Mouse (Mus musculus) natural killer cell, adult 2 months (primary cell): Measurements from ENCODE around the gene Foxl1.

Experiments used
- DNase-seq, 2 experiments: peaks; one replicate each; pipeline ENCODE4 v3.0.0; 2022; ENCODE audit warnings: low spot score in 2 of 2

Foxl1 gene

GRCm38 (mm10) chr8:121127756-121128375 is at the start of gene Foxl1:
Gene Foxl1 (plus strand): TSS chr8:121127940.
- no peak for DNase-seq

- no peak for DNase-seq
Measured at GRCm38 (mm10) chr8:121078721-121079120, 49.0 kb upstream of the Foxl1 start.

GRCm38 (mm10) chr8:121079201-121079600 is 48.5 kb upstream of the Foxl1 start:
- DNase-seq, result no peak

- no peak for DNase-seq
Measured at GRCm38 (mm10) chr8:121079944-121080343, 47.8 kb upstream of the Foxl1 start.

- no peak for DNase-seq
Measured at GRCm38 (mm10) chr8:121080361-121081090, 47.2 kb upstream of the Foxl1 start.

GRCm38 (mm10) chr8:121081398-121081797 is 46.3 kb upstream of the Foxl1 start:
- DNase-seq, result no peak

- DNase-seq, result no peak
Measured at GRCm38 (mm10) chr8:121082218-121083092, 45.3 kb upstream of the Foxl1 start.

- no peak for DNase-seq
Measured at GRCm38 (mm10) chr8:121083093-121083935, 44.4 kb upstream of the Foxl1 start.

- DNase-seq, result no peak
Measured at GRCm38 (mm10) chr8:121083936-121084209, 43.9 kb upstream of the Foxl1 start.

- DNase-seq, result no peak
Measured at GRCm38 (mm10) chr8:121084210-121084951, 43.4 kb upstream of the Foxl1 start, which contains the start of gene Foxf1. Gene Foxf1 (plus strand): TSS chr8:121084386.

- DNase-seq, result no peak
Measured at GRCm38 (mm10) chr8:121085011-121085410, 42.7 kb upstream of the Foxl1 start.

- no peak for DNase-seq
Measured at GRCm38 (mm10) chr8:121085561-121085960, 42.2 kb upstream of the Foxl1 start.

GRCm38 (mm10) chr8:121086004-121086900 is 41.5 kb upstream of the Foxl1 start:
- no peak for DNase-seq

- DNase-seq, result no peak
Measured at GRCm38 (mm10) chr8:121088281-121088680, 39.5 kb upstream of the Foxl1 start.

- no peak for DNase-seq
Measured at GRCm38 (mm10) chr8:121088871-121089630, 38.7 kb upstream of the Foxl1 start.

- DNase-seq, result no peak
Measured at GRCm38 (mm10) chr8:121089631-121090380, 37.9 kb upstream of the Foxl1 start.

GRCm38 (mm10) chr8:121090716-121091115 is 37.0 kb upstream of the Foxl1 start:
- DNase-seq, result no peak

GRCm38 (mm10) chr8:121092141-121092540 is 35.6 kb upstream of the Foxl1 start:
- DNase-seq, result no peak
